Mouse (Mus musculus) ovary, postnatal 14 days (tissue): ENCODE data around the gene 4930432K21Rik.

Source experiments
- DNase-seq: peaks from one replicate; pipeline ENCODE4 v3.0.0; 2022; ENCODE audit warnings: low spot score

Gene 4930432K21Rik

DNA sequence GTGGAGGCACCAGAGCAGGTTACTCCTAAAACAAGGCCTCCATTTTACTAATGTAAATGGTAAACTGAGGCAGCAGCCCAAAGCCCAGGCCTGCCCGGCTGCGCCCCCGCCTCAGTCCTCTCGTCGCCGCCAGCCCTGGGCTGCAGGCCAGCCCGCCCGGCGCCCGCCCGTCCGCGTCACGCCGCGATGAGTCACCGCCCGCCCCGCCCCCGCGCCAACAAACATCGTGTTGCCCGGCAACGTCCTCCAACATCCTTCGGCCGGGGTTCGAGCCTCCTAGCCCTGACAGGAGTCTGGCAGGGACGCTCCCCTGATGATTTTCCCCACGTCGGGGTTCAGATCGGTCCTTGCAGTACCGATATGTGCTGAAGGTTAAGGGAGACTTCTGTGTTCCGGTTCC is 44.7 kb downstream of the 4930432K21Rik start:
- peak; percentile 77 for DNase-seq

DNA sequence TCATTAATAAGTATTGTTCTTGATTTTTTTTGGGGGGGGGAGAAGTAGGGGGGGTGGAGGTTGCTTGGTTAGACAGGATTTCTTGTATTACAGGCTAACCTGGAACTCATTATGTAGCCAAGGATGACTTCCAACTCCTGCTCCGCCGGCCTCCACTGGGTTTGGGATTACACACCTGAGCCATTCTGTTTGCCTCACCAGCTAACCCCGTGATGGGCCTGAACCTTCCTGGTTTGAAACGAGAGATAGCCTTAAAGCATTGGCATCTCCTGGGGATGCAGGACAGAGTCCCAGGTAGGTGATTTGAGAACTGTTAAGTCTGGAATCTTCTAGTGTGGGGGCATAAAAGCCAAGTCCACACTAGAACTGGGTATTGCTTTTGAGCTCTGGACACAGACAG is 45.3 kb downstream of the 4930432K21Rik start:
- no peak for DNase-seq

DNA sequence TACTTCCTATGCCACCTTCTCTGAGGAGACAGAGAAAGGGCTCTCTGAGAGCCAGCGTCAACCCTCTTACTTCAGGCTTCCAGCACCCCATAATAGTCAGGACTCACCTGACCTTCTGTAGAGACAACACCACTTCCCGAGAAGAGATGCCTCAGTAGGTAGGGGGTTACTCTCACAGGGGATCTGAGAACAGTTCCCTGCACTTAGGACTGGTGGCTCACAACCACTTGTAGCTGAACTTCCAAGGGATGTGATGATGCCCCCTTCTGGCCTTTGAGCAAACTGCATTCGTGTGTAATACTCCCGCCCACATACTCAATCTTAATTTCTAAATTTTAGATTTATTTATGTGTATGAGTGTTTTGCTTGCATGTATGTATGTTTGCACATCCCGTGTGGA is 45.7 kb downstream of the 4930432K21Rik start:
- DNase-seq = no peak

DNA sequence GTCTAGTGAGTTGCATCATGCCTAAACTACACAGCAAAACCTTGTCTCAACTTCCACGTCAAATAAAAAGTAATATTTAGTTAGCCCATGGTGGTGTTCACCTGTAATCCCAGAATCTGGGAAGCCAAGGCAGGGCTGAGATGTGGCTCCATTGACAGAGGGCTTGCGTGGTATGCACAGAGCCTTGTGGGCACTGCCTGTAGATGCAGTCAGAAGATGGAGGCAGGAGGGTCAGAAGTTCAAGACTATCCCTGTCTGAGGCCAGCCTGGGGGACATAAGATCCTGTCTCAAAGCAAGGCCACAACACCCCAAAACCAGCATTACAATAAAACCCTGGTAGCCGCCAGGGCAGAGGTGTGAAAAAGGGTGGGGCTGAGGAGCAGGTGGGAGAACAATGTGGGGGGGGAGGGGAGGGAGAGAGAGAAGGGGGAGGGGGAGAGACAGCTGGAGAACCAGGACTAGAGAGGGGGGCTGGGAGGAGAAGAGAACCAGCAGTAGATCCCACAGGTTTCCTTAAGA is 46.5 kb downstream of the 4930432K21Rik start:
- no peak for DNase-seq

DNA sequence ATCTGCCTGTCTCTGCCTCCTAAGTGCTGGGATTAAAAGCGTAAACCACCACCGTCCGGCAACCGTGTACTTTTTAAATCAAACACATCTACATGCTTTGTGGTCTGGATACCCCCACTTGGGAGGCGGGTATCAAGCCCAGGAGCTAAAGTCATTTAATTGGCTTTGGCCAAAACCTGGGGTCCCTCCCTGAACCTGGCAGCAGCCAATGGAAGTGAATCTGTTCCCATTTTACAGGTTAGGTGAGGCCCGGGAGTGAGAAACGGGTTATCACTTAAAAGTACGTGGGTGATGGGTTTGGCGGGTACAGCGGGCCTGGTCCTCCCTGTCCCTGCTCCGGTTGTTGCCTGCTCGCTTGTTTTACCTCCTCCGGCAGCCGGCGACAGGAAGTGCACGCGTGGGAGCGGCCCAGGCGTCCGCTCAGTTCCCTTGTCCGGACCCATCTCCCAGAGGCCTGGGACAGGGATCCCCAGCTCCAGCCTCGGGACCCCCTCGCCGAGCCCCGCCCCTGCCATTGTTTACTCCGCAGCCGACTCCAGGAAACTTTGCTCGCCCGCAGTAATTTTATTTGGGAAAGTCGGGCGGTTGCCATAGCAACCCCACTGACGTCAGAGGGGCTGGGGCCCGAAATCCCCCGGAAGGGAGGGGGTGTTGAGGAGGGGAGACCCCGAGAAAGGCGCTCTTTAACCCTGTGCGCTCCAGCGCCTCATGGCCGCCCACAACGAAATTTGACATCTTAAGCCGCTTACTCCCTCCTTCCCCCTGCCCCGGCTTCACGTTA is 49.5 kb downstream of the 4930432K21Rik start:
- DNase-seq = peak; percentile 89

DNA sequence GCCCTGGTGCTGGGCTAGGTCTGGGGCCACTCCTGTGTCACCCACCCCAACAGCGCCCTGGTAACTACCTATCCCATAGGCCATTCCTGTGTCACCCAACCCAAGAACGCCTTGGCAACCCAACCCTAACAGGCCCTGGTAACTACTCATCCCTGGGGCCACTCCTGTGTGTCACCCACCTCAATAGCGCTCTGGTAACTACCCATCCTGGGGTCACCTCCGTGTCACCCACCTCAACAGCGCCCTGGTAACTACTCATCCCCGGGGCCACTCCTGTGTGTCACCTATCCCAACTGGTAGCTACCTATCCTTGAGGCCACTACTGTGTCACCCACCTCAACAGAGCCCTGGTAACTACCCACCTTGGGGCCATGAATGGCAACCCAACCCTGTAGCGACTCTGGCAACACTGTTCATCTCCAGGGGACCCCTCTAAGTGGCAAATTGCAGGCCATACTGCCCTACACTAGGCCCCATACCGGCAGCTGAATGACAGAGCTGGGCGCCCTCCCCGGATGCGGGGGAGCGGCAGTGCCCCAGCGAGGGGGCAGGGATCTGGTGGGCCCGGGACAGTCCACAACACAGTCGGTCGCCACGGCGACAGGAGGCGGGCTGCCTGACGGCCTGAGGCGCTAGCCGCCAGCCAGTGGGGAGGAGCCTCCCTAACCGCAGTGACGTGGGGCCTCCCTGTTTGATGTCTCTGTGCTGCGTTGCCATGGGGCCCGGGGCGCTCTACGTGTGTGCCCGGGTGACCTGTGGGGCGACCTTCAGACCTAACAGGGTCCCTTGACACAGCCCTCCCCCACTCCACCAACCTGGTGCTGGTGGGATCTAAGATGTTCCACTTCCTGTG is 50.3 kb downstream of the 4930432K21Rik start:
- DNase-seq = peak; percentile 77

DNA sequence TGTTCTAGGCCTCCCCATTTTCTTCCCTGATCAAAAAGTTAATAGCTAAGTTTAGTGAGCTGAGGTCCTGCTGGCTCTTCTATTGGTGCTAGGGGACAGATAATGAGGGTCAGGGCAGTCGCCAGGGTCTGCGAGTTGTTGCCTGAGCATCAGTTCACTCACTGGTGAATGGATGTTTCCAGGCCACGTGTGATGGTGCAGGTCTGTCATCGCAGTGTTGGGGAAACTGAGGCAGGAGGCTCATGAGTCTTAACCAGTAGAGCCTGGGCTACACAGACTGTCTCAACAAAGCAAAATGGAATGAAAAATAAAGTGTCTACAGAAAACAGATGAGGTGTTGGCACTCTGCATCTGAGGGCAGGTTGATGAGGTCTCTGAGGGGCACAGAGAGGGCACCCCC is 51.0 kb downstream of the 4930432K21Rik start:
- DNase-seq = no peak

DNA sequence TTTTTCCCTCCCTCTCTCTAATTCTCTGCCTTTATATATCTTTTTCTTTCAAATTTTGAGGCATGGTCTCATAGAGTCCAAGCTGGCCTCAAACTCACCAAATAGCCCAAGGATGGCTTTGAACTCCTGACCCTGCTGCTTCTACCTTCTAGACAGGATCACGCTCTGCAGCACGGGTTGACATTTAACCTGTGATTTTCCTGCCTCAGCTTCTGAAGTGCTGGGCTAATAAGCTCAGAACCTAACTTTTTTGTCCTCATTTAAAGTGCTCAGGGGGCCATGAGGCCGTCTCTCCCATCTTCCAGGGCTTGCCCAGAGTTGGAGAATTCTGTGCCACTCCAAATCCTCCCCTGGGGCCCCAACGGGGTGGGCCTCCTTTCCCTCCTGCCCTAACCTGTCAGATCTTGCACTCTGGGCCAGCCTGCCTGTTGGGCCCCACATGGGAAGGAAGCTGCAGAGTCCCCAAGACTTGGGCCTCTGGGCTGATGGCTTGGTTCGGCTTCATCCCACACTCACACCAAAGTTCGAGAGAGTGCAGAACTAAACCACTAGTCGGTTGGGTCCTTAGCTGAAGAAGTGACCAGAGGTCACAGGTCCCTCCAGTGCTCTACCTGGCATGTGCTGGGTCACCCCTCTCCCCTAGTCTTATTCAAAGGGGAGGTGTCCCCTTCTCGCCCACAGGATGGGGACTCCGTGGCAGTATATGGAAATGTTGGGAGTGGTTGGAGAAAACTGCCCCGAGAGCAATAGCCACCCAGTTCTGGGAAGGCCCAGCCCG is 51.7 kb downstream of the 4930432K21Rik start:
- no peak for DNase-seq

DNA sequence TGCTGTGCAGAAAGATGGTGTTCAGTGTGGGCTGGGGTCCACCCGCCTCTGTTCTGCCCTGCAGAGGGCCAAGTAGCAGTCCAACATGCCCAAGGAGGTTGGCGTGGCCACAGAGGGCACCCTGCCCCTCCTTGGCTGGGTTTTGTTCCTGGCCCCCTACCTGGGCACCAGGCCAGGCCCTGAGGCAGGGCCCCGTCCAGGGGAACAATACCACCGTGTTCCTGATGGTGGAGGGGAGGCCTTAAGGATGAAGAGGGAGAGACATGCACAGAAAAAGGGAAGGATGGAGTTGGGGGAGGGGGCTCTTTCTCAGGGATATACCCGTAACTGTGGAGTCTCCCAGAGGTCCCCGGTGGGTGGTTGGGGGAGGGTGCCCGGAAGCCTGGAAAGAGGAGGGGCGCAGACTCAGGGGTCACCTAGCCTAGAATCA is 52.3 kb downstream of the 4930432K21Rik start:
- DNase-seq = no peak

DNA sequence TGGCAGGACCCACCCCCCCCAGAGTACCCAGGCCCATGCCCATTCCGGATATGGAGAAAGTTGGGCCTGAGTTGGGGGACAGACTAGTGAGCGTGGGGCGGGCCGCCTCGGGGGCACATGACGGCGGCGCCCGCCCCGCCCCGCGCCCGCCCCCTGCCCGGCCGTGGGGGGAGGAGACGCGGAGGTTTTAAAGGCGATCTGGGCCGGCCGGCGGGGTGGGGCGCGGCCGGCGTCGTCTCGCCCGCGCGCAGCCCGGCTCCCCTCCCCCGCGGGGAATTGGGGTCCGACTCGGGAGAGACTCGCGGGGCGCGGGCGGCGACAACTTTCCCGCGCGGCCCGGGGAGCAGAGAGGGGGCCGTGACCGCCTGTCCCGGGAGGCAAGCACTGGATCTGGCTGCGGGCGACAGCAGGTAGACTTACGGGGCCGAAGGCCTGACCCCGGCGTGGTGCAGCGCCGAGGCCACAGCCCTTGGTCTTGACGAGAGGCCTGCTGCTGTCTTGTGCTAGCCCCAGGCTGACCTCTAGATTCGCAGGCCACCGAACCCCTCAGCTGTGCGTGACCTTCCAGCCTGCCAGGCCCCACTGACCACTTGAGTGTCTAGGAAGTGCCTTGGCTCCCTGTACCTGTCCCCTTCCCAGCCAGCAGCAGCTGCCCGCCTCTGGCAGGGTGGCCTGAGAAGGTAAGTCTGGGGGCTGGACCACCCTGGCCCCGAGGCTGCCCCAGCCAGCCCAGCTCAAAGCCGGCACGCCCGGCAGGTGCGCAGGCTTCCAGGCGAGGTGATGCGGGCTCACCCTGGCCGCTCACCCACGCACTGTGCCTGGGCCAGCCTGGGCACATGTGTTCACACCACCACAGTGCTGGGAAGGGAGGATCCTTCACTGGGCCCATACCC is 53.1 kb downstream of the 4930432K21Rik start:
- DNase-seq = peak; percentile 68

DNA sequence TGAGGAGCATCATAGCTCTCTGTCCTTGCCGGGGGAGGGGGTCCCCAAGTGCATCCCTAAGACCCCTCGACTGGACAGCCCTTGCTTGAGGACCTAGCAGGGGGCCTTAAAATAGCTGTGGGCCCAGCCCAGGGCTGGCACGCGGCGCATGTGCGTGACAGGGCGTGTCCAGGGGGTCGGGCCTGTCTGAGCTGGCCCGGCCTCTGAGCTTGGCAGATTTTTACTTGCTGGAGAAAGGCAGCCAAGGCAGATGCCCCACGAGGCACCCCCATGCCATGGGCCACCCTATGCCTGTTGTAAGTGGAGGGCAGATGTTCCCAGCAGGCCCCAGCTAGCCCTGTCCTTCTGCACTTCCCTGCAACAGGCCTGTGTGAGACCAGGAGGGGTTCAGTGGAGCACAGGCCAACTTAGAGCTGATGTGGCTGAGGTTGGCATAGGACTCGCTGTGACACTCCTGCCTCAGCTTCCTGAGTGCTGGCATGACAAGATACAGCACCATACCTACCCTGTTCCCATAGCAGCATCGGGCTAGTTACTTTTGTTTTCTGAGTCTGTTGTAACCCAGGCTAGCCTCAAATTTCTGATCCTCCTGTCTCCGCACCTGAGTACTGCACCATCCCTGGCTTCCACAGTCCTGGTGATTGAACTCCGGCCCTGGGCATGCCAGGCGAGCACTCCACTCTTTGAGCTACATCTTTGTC is 53.9 kb downstream of the 4930432K21Rik start:
- no peak for DNase-seq

DNA sequence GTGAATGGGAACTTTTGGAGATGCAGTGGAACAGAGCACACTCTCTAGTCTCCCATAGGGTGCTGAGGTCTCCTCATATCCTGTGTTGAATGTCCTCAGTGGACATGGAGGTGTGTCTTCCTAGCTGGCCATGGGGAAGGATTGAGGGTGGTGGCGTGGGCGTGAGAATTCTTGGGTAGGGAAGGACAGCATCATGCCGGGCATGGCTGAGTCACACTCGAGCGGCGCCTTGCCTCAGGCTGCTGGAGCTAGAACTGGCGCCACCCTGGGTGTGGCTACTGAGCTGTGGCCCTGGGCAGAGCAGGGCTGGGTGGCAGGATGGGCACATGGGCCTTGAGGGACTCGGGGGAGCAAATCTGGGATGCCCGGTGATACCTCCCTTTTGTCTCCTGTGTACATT is 54.6 kb downstream of the 4930432K21Rik start:
- no peak for DNase-seq

DNA sequence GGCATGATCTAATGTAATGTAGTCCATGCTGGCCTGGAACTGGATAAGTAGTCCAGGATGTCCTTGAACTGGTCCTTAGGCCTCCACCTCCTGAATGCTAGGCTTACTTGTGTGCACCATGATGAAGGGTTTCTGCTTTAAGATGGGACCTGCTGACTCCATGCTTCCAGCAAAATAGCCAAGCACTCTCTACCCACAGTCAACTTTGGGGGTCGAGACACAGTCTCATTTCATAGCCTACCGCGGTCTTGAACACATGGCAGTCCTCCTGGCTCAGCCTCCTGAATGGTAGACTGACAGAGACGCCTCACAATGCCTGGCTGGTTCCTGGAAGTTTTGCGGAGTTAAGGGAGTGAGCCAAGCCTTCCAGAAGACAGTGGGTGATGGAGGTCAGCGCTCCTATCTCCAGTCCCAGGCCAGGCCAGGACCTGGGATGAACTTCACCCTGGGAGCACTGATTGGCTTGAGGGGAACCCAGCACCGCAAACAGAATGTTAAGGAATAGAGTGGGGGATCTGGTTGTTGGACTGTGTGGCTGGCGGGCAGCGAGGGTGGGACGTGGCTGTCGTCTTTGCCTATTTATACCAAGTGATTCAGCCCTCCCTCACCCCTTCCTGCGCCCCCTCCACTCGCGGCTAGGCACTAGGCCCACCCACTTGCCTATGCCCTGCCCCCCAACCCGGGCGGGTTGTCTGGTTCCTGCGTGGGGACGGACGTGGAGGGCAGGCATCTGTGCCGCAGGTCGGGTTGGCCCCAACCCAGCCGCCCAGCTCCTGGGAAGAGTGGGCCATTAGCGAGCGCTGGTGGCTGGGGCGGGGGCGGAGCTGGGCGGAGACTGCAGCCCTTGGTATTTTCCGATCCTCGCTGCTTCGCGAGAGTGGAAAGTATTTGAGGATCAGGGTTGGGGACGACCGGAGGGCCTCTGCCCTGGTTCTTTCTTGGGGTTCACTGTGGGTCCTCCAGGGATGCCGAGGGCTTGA is 55.4 kb downstream of the 4930432K21Rik start:
- peak; percentile 66 for DNase-seq

DNA sequence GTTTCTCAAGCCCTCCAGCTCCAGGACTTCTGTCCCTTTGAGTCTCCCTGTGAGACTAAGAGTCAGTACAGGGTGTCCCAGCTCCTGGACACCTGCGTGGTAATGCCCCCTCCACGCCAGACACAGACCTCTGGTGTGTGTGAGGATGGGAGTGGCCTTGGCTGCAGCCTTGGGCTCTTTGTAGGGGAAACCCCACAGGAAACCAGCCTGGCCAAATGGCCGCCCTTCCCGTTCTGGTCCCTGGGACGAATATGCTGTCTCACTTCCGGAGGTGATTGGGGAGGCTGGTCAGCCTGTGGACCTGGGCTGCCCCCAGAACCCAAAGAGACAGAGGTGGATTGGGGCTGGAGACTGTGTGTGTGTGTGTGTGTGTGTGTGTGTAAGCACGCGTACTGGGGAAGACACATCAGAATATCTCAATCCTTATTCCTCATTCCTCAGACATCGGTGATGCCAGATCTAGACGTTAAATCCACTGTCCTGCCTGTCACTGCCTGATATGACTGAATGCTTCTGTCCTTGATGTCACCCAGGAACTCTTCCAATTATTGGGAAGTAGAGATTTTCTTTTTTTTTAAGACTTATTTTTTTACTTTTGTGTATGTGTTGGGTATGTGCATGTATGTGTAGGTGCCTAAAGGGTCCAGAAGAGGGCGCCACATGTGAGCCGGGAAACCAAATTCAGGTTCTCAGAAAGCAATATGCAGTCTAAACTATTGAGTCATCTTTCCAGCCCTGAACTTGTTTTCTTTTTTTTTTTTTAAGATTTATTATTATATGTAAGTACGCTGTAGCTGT is 56.3 kb downstream of the 4930432K21Rik start:
- DNase-seq = no peak

DNA sequence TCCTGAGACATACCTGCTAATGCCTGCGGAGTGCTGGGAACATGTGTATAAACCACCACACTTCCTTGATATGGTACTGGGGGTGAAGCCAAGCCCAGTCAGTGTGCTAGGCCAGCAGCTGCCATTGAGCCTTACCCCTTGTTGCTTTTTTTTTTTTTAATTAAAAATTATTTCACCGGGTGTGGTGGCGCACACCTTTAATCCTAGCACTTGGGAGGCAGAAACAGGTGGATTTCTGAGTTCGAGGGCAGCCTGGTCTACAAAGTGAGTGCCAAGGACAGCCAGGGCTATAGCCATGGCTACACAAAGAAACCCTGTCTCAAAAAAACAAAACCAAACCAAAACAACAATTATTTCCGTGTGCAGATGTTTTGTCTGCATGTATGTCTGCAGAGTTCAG is 57.2 kb downstream of the 4930432K21Rik start:
- DNase-seq = no peak

DNA sequence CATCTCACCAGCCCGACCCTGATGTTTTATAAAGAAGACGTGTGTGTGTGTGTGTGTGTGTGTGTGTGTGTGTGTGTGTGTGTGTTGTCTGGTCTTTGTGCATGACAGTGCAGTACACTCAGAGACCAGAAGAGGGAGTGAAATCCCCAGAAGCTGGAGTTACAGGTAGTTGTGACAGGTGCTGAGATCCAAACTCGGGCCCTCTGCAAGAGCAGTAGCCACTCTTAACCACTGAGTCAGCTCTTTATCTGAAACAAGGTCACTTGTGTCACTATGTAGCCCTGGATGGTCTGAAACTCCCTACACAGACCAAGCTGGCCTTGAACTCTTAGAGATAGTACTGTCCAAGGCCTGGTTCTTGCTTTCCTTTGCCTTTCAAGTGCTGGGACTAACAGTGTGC is 58.8 kb downstream of the 4930432K21Rik start:
- no peak for DNase-seq

DNA sequence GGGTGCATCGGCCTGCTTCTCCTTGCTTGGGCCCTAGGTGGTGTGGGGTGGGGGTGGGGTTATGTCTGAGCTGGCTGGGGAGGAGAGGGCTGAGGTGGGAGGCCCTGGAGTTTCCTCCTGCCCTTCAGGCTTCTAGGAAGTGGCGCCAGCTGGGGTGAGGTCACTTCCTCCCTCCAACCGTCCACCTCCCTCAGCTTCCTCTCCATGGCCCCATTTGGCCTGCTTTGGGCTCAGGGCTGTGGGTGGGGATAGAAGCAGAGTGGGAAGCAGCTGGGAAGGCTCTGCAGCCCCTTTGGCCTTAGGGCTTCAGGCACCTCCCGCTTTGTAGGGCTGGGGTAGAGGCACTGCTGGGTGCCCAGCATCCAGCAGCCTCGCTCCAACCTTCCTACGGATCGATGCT is 60.0 kb downstream of the 4930432K21Rik start:
- DNase-seq = no peak
